Mouse (Mus musculus): ENCODE results near the gene Cstf1. TPM values are rescaled to one million over a fixed set of nuclear protein-coding genes. Genes with fewer than 3 reads are reported as not detected.

The Cstf1 gene
- polyA plus RNA-seq (2015; fragmentation: Nextera tagmentation; extraction: Ambion mirVana) = 30.5 and 31.6 TPM in 2 replicates

GRCm38 (mm10) chr2:172370411-172371223 lies at the start of gene Cstf1, which contains the start of gene Aurka:
Cstf1 (plus strand) TSS chr2:172370681.
Aurka (minus strand) TSS chr2:172370535.
- Histone ChIP-seq H3K9ac (replicated peaks) (peak within 1 kb of the TSS; percentile 92), H3K4me2 (replicated peaks) (peak within 1 kb of the TSS; percentile 80), H3K4me3 (replicated peaks) (peak within 1 kb of the TSS; percentile 97), H3K4me1 (replicated peaks) (peaks cover 30% of the 10 kb centered on the region), H3K27me3 (no peaks in the 10 kb centered on the region), H3K36me3 (peaks cover 40% of the 10 kb centered on the region), H3K9me3 (no peaks in the 10 kb centered on the region), H3K27ac (peak within 1 kb of the TSS; percentile 74)
- WGBS = under 1% methylated on average over 66 of the region's 66 CpGs
- ATAC-seq = peak; percentile 98

- Histone ChIP-seq H3K27ac (no peak overlapping the region), H3K36me3 (no peaks in the 10 kb centered on the region), H3K4me2 (replicated peaks) (no peak overlapping the region), H3K4me1 (replicated peaks) (no peaks in the 10 kb centered on the region), H3K4me3 (replicated peaks) (no peak overlapping the region), H3K9me3 (no peaks in the 10 kb centered on the region), H3K27me3 (no peaks in the 10 kb centered on the region), H3K9ac (replicated peaks) (no peak overlapping the region)
- 19% methylated on average over 9 of the region's 9 CpGs for WGBS
- ATAC-seq = no peak
Measured at GRCm38 (mm10) chr2:172320878-172321277, 49.6 kb upstream of the Cstf1 start.

GRCm38 (mm10) chr2:172328248-172328647 lies 42.2 kb upstream of the Cstf1 start:
- Histone ChIP-seq H3K27me3 (peaks cover 11% of the 10 kb centered on the region; the same call in 1 of the 2 replicates), H3K9me3 (no peaks in the 10 kb centered on the region), H3K4me3 (replicated peaks) (no peak overlapping the region), H3K4me1 (replicated peaks) (peaks cover 4% of the 10 kb centered on the region; the same call in 1 of the 2 replicates), H3K9ac (replicated peaks) (no peak overlapping the region), H3K36me3 (no peaks in the 10 kb centered on the region), H3K4me2 (replicated peaks) (no peak overlapping the region), H3K27ac (no peak overlapping the region)
- WGBS = 29% methylated on average over 8 of the region's 8 CpGs
- peak; percentile 19; the same call in 1 of the 2 replicates for ATAC-seq

- peak overlapping the region; percentile 16; the same call in 1 of the 2 replicates for H3K4me3 ChIP-seq (replicated peaks)
- H3K4me1 ChIP-seq (replicated peaks) = peaks cover 4% of the 10 kb centered on the region; the same call in 1 of the 2 replicates
- no peaks in the 10 kb centered on the region for H3K36me3 ChIP-seq
- 7% methylated on average over 13 of the region's 13 CpGs for WGBS
- no peaks in the 10 kb centered on the region for H3K9me3 ChIP-seq
- peak overlapping the region; percentile 45 for H3K4me2 ChIP-seq (replicated peaks)
- peak overlapping the region; percentile 52; the same call in 1 of the 2 replicates for H3K9ac ChIP-seq (replicated peaks)
- no peak overlapping the region for H3K27ac ChIP-seq
- peak; percentile 90 for ATAC-seq
- H3K27me3 ChIP-seq = peaks cover 11% of the 10 kb centered on the region; the same call in 1 of the 2 replicates
Measured at GRCm38 (mm10) chr2:172329179-172329578, 41.3 kb upstream of the Cstf1 start.

- peaks cover 15% of the 10 kb centered on the region for H3K4me1 ChIP-seq (replicated peaks)
- no peak overlapping the region; the same call in 1 of the 2 replicates for H3K4me2 ChIP-seq (replicated peaks)
- 74% methylated on average over 19 of the region's 19 CpGs for WGBS
- no peak overlapping the region for H3K4me3 ChIP-seq (replicated peaks)
- peaks cover 3% of the 10 kb centered on the region; the same call in 1 of the 2 replicates for H3K9me3 ChIP-seq
- H3K36me3 ChIP-seq = no peaks in the 10 kb centered on the region
- ATAC-seq = peak; percentile 57; the same call in 1 of the 2 replicates
- H3K9ac ChIP-seq (replicated peaks) = no peak overlapping the region
- peak overlapping the region; percentile 72 for H3K27ac ChIP-seq
- H3K27me3 ChIP-seq = peaks cover 3% of the 10 kb centered on the region; the same call in 1 of the 2 replicates
Measured at GRCm38 (mm10) chr2:172338206-172338942, 32.1 kb upstream of the Cstf1 start.

- Histone ChIP-seq H3K27me3 (peaks cover 7% of the 10 kb centered on the region; the same call in 1 of the 2 replicates), H3K4me1 (replicated peaks) (peaks cover 26% of the 10 kb centered on the region), H3K9me3 (peaks cover 3% of the 10 kb centered on the region; the same call in 1 of the 2 replicates), H3K4me2 (replicated peaks) (no peak overlapping the region), H3K36me3 (no peaks in the 10 kb centered on the region), H3K27ac (no peak overlapping the region), H3K4me3 (replicated peaks) (no peak overlapping the region), H3K9ac (replicated peaks) (no peak overlapping the region)
- 22% methylated on average over 3 of the region's 3 CpGs for WGBS
- no peak for ATAC-seq
Measured at GRCm38 (mm10) chr2:172340936-172341335, 29.5 kb upstream of the Cstf1 start.

- Histone ChIP-seq H3K4me3 (replicated peaks) (no peak overlapping the region), H3K4me2 (replicated peaks) (no peak overlapping the region), H3K36me3 (no peaks in the 10 kb centered on the region), H3K27me3 (peaks cover 7% of the 10 kb centered on the region; the same call in 1 of the 2 replicates), H3K4me1 (replicated peaks) (peaks cover 33% of the 10 kb centered on the region), H3K9me3 (0 out of 2 replicates have a peak, but pooled peaks cover 3% of the 10 kb centered on the region), H3K9ac (replicated peaks) (no peak overlapping the region), H3K27ac (no peak overlapping the region)
- WGBS = 22% methylated on average over 5 of the region's 5 CpGs
- ATAC-seq = no peak
Measured at GRCm38 (mm10) chr2:172341606-172342005, 28.9 kb upstream of the Cstf1 start.

- H3K27ac ChIP-seq = no peak overlapping the region
- no peak overlapping the region for H3K4me3 ChIP-seq (replicated peaks)
- H3K4me1 ChIP-seq (replicated peaks) = peaks cover 37% of the 10 kb centered on the region
- ATAC-seq = no peak
- no peaks in the 10 kb centered on the region for H3K36me3 ChIP-seq
- H3K4me2 ChIP-seq (replicated peaks) = no peak overlapping the region
- no peak overlapping the region for H3K9ac ChIP-seq (replicated peaks)
- H3K9me3 ChIP-seq = 0 out of 2 replicates have a peak, but pooled peaks cover 3% of the 10 kb centered on the region
- 93% methylated on average over 7 of the region's 7 CpGs for WGBS
- H3K27me3 ChIP-seq = peaks cover 7% of the 10 kb centered on the region; the same call in 1 of the 2 replicates
Measured at GRCm38 (mm10) chr2:172343751-172344150, 26.7 kb upstream of the Cstf1 start.

- H3K4me2 ChIP-seq (replicated peaks) = peak overlapping the region; percentile 99
- WGBS = 34% methylated on average over 5 of the region's 5 CpGs
- H3K36me3 ChIP-seq = no peaks in the 10 kb centered on the region
- H3K27me3 ChIP-seq = peaks cover 7% of the 10 kb centered on the region; the same call in 1 of the 2 replicates
- H3K4me3 ChIP-seq (replicated peaks) = peak overlapping the region; percentile 71
- H3K9ac ChIP-seq (replicated peaks) = no peak overlapping the region
- H3K4me1 ChIP-seq (replicated peaks) = peaks cover 39% of the 10 kb centered on the region
- ATAC-seq = peak; percentile 4; the same call in 1 of the 2 replicates
- peak overlapping the region; percentile 41; the same call in 1 of the 2 replicates for H3K27ac ChIP-seq
- H3K9me3 ChIP-seq = 0 out of 2 replicates have a peak, but pooled peaks cover under 1% of the 10 kb centered on the region
Measured at GRCm38 (mm10) chr2:172344669-172345068, 25.8 kb upstream of the Cstf1 start.

- Histone ChIP-seq H3K27me3 (peaks cover 7% of the 10 kb centered on the region; the same call in 1 of the 2 replicates), H3K27ac (peak within 1 kb of the TSS; percentile 41), H3K9ac (replicated peaks) (peak within 1 kb of the TSS; percentile 81), H3K9me3 (no peaks in the 10 kb centered on the region), H3K4me3 (replicated peaks) (peak within 1 kb of the TSS; percentile 71), H3K4me1 (replicated peaks) (peaks cover 39% of the 10 kb centered on the region), H3K4me2 (replicated peaks) (peak within 1 kb of the TSS; percentile 99), H3K36me3 (no peaks in the 10 kb centered on the region)
- peak; percentile 91 for ATAC-seq
- WGBS = 0% methylated on average over 35 of the region's 35 CpGs
Measured at GRCm38 (mm10) chr2:172345258-172345738, 25.2 kb upstream of the Cstf1 start, which contains the start of gene Fam210b. Fam210b (plus strand) TSS chr2:172345565.
